Mouse (Mus musculus) CD8-positive naive resting alpha-beta T cell, adult 2 months (primary cell): Measurements from ENCODE around the gene Tmem120b.

Source experiments
- DNase-seq, 2 experiments: peaks; one replicate each; pipeline ENCODE4 v3.0.0; 2022; ENCODE audit warnings: low read depth in 2 of 2, low spot score in 2 of 2

Gene Tmem120b

DNA sequence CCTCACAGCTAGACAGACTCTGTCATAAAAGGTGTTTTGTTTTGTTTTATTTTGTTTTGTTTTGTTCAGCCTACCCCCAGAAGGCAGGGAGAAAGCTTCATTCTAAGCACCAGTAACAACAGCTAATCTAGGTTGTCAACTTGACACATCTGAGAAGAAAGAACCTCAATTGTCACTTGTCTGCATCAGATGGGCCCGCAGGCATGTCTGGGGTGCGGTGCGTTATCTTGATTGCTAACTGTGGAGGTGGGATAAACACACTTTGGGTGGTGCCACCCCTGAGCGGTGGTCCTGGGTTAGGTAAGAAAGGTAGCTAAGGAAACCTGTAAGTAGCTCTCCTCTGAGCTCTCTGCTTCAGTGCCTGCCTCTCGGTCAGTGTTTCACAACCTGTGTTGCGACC lies 58.8 kb downstream of the Tmem120b start:
- DNase-seq, result no peak

DNA sequence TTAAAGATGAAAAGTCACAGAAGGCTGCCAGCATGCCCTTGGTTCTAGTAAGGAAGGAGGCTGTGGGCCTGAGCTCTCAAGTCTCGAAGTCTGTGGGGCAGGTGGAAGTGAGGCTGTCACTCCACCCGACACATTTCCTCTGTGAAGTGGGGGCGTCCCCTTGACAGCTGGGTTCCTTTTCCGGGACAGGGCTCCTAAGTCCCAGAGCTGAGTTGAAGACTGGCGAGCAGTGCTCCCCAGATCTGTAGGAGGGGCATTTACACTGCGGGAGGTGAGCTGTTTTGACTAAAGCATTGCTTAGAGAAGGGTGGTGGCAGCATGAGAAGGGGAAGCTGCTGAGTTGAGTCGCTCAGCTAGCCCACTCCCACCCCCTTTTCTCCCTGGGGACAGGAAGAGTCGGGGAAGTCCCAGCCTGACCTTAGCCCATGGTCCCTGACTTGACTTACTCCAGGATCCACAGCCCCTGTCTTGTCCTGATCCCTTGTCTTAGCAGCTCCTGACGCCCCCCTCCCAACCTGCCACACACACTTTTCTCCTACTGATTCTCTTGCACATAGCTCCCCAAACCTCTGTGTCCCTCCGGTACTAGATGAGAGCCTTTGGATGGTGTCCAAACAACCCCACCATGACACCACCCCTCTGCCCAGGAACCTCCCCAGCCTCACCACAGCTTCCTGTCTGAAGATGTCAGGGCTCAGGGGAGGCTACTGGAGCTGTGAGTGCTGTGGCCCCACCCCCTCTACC lies 60.4 kb downstream of the Tmem120b start:
- peak; percentile 81 to 84 for DNase-seq

GRCm38 (mm10) chr5:123129170-123129757 lies 61.0 kb downstream of the Tmem120b start:
- DNase-seq, result no peak

DNA sequence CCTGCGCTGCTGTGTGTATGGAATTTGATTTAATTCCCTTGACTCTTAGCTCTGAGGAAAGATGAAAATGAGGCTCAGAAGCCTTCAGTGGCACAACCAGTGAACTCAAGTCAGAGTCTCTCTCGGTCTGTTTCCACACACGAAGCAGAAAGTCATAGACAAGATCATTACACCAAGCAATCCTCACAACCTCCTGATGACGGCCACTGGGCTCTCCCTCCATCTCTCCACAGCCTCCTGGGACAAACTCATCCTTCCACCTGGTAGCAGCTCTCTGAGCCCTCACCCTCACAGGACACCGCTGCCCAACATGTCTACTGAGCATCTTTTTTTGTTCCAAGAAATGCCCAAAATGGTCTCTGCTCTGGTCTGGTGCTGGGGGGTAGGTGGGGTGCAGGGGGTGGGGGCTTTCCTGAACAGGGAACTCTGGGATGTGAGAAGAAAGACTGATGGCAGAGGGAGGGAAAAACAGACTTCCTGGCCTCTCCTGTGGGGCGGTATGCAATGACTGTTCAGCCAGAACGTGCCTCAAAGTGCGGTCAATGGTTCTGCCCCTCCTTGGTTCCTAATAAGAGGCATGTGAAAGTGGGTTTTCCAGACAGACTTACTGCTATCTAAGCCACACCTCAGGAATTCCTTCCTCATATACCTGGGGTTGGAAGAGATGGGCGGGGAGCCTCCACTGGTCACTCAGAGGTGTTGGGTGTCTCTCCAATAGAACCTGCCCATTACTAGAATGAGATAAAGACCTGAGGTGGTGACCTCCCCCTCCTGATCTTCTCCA lies 62.0 kb downstream of the Tmem120b start:
- no peak for DNase-seq

DNA sequence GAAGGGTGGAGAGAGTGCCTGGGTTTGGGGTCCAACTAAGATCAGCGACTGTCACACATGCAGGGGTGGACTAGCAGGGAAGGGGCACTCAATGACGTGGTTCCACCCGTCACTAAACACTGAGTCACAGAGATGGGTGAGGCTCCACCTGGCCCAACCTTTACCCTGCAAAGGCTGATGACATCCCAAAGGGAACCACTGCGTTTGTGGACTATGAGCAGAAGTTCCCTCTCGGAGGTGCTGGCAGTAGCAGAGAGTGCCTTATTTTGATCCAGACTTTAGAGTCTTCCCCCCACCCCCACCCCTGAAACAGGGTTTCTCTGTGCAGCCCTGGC lies 62.6 kb downstream of the Tmem120b start:
- no peak for DNase-seq

- peak; percentile 85 to 91 for DNase-seq
These were observed 64.3 kb downstream of the Tmem120b start, which contains the start of gene Rhof for GRCm38 (mm10) chr5:123132308-123133071. TSS of gene Rhof (minus strand) at chr5:123132692.

GRCm38 (mm10) chr5:123133083-123133783 lies 65.0 kb downstream of the Tmem120b start:
- DNase-seq, result peak; percentile 89 to 96

DNA sequence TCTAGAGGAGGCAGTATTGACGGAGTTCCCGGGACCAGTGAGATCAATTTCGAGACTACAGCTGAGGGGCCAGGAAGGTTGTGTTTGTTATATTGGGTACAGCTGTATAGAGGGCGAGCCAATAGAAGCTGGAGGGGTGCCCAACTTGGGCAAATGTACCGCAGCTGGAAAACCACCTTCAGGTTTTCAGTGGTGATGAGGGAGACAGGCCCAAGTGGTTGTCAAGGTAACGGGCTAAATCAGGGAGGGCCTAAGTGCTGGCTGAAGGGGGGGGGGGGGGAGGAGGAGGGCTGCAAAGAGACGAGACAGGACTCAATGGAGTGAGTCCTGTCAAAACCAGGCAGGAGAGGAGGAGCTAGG lies 65.5 kb downstream of the Tmem120b start:
- no peak for DNase-seq

GRCm38 (mm10) chr5:123134186-123134874 lies 66.1 kb downstream of the Tmem120b start:
- DNase-seq, result no peak

DNA sequence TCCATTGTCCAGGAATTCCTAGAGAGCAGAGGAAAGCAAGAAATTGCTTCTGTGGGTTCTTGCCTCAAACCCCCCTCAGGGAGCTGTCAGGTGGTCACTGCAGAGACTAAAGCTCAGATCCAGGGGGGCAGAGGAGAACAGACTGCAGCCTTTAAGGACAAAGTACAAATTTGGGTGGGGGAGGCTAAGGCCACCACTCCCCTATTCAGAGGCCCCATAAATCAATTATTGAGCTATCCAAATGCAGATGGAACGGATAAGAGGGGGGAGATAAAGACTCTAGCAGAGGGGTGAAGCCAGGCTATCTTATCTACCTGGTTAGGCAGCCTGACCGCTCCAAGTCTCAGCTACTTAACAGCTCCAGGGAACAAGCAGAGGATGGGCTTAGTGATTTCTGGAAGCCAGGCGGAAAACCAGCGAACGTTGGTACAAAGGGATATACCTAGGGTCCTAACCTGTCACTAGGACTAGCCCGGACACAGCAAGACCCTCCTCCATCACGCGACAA lies 66.7 kb downstream of the Tmem120b start:
- DNase-seq, result no peak

DNA sequence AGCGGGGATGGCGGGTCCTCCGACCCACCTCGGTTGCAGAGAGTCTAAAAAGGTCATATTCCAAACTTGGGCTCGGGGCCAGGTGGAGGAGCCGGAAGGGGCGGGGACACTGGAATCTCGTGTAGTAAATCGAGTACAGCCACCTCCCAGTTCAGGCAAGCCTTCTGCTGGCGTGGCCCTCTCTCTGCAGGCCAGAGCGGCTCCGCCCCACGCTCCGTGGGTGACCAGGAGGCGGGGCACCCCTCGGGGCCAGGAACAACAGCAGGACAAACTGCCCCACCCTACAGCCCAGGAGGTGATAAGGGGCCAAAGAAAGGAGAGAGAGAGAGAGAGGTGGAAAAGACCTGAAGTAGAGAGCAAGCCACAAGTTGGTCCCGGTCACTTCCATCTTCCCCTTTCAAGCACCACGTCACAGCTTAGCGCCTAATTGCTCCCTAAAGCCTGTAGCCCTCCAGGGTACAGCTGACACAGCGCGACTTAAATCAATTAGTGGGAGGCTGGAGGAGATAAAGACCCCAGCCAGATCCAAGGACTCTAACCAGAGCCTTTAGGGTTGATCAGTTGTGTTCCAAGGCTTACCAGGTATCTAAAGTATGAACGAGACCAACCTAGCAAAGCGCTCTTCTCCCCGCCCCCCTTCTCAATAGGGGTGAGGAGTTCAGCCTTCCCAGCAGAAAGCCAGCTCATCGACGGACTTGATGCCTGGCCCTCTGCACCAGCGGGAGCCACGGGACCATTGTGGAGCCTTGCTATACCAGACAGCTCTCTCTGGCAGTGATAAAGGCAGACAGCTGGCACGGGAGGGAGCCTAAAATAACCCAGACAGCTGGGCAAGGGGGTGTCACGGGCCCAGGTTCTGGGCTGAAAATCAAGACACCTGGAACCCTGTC lies 67.5 kb downstream of the Tmem120b start:
- DNase-seq, result no peak

GRCm38 (mm10) chr5:123136361-123137043 lies 68.3 kb downstream of the Tmem120b start:
- peak in 1 of 2 experiments; percentile 16 for DNase-seq

DNA sequence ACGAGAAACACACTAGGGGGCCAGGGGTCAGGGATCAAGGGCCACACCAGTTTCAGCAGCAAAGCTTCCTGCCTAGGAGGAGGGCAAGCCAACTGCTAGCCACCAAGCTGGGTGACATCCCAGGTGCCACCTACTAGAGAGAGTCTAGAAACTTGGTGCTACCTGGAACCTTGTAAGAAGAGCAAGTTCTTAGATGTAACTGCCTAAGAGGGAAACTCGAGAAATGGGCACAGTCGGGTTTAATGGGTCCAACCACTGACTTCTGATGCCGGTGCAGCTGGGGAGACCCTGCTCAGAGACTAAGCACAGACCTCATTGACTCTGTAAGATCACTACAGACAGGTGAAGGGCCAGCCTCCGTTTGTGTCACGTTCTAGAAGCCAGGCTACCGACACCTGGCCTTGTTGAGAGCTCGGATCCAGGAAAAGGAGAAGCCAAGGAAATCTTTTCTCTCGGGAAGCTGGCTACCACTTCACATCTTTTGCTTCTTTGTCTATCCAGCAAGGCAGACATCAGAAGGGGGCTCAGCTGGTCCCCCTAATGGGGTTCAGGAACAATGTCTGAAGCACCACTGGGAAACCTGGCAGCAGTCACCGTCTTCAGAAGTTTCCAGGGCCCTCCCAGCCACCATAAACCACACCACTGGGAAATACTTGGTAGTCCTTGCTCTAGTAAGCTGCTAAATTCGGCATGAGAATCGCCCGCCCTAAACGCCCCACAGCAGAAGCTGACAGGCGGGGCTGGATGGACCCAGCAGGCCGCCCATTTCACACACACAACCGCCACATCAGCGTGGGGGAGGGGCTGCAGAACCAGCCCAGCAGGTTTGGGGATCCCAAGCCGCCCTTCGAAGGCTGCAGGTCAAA lies 69.1 kb downstream of the Tmem120b start:
- DNase-seq, result peak in 1 of 2 experiments; percentile 40

DNA sequence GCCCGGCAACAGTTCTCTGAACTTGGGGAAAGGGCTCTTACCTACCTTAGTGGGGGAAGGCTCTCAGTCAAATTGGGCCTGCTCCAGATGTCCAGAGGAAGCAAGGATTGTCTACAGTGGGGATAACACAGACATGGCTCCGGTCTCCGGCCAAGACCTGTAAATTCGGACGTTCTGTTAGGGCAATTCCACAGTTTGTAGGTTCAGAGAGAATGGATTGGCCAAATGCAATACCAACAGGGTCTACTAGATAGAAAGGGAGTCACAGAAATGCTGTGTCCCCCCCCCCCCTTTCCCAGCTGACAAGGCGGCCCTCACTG lies 69.7 kb downstream of the Tmem120b start:
- DNase-seq, result no peak

DNA sequence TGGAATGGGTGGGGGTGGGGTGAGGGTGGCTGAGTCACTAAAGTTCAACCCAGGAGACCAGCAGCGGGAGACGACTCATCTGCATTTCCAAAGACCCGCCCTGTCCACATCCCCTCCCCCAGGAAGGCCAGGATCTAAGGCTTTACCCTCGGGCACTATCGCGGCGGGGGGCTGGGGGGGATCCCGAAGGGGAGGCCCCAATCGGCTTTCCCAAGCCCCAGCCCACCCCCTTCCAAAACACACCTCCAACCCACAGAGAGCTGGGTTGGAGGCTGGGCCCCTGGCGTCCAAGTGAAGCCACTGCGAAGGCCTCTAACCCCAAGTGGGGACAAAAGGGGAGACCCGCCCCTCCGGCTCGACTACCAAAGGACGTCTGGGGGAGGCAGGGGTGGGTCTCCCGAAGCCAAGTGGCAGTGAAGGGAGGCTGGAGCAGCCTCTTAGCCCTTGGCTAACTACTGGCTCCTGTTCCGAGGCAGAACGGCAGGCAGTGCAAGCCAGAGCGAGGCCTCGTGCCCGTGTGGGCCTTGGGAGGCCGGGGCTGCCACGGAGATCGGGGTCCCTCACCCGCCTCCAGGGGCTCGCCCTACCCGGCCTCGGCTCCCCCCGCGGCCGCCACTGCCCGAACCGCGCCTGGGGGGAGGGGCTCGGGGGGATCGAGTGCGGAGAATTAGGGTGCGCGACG lies 70.2 kb downstream of the Tmem120b start:
- DNase-seq, result no peak

DNA sequence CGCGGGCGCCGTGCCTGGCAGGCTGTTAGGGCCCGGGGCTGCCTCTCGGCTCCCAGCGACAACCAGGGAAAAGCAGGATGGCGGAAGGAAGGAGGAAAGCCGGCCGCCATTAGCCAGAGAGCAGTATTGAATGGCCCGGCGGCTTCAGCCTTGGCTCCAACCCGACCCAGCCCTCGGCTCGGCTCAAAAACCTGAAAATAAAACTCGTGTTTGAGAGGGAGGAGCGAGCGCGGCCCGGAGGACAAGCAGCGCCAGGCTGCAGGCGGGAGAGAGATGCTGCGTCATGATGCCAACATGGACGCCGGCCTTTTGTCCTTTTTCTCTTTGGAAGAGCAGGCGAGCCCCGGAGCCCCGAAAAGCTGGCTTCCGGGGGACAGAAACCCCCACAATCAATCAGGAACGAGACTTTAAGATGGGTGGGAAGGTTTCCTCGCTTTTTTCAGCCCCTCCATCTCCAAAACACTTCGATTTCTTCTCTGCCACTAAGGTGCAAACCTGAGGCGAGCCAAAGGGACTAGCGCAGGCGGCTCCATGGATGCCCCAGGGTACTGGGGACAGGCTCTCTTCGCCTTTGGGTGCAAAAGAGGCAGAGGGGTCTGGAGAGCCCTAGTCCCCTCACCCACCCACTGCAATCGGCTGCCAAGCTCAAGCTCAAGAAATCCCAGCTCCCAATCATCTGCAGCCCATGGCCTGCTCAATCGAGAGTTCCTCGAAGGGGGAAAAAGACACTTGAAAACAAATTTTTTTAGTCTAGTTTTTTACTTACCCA lies 70.9 kb downstream of the Tmem120b start:
- DNase-seq, result peak; percentile 57 to 63
